Mouse (Mus musculus): ENCODE results near the gene Ugcg.

The Ugcg gene

DNA sequence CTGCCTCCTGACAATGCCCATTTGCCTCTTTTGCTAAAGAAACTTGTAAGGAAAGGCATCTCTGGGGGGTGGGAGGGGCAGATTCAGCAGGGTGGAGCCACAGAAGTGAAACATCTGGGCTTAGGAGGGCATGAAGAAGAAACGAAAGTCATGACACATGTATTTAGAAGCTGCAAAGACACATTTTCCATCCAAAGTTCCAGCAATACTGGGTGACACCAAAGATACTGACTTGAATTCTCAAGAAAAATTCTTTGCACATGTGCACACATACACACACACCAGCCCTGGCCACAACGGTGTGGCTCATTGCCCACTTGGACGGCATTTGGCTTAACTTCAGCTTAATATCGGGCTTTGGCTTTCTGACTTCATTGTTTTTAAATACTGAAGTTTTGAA, 35.8 kb downstream of the Ugcg start:
- DNase-seq (ENCODE audit: low read depth, low spot score) = no peak

DNA sequence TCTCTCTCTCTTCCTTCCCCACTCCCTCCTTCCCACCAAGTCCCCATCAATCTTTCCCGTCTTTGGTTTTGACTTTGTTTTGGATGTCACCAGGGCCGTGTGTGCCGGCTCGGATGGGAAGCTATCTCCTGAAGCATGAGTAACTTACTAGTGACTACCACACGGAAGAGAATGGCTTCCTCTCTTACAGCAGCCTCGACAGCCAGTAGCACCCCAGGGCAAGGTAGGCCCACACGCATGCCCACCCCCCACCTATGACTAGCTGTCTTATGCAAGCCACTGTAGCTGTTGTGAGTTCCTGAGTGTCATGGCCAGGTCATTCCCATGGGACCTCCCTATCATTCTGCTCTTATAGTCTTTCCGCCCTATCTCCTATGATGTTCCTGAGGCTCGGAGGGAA, 38.0 kb downstream of the Ugcg start:
- no peak for DNase-seq (ENCODE audit: low read depth, low spot score)

DNA sequence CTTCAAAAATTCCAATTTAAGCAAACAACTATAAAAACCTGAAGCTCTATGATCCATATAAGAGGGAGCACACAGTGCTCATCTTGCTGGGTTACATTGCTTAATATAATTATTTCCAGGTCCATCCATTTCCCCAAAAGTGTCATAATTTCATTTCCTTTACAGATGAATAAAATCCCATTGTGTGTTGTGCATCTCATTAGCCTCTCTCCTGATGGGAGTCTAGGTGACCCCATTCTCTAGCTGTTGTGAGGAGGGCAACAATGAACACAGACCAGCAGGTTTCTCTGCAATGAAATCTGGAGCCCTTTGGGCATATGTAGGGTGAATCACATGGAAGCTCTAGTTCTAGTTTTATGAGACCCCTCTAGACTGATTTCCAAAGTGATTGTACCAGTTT, 39.9 kb downstream of the Ugcg start:
- DNase-seq (ENCODE audit: low read depth, low spot score) = no peak

DNA sequence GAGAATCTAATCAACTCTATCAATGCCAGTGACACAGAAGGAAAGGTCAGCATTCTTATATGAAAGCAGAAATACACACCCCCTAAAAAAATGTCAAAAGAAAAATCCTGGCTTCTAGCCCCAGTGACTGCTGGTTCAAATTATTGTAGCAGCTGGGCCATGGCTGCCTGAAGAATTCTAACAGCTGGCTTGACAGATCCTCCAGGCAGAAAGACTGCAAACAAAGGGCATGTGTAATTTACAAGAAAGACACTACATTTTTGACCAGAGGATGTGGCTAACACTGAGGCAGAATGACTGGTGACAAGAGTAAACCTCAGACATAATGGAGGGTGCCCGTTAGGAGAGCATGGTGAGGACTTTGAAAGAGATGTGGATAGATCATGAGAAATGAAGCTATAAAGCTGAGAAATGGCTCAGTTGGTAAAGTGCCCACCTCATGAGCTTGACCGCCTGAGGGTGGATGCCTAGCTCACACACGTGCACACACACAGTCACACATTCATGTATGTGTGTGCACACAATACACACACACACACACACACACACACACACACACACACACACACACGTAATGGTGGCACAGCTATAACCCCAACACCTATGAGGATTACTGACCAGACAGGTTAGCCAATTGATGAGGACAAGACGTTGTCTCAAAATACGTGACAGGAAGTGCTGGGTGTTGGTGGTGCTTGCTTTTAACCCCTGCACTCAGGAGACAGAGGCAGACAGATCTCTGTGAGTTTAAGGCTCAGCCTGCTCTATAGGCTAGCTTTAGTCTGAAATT, 42.4 kb downstream of the Ugcg start:
- DNase-seq (ENCODE audit: low read depth, low spot score) = no peak

DNA sequence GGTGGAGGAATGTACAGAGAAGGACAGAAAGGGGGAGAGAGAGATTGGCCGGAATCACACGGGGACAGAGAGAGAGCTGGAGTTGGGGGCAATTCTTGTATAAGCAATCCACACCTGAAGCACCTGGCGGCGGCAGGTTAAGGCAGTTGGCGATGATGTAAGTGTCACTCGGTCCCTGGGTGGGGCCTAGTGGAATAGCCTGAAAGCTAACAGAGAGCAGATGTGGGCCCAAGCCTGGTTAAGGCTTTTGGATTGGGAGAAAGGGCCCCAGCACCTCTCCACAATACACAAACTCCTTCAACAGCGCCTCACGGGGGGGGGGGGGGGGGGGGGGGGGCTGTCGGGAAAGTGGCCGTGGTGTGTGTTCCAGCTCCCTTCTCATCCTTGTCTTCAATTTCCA, 45.0 kb downstream of the Ugcg start:
- no peak for DNase-seq (ENCODE audit: low read depth, low spot score)

DNA sequence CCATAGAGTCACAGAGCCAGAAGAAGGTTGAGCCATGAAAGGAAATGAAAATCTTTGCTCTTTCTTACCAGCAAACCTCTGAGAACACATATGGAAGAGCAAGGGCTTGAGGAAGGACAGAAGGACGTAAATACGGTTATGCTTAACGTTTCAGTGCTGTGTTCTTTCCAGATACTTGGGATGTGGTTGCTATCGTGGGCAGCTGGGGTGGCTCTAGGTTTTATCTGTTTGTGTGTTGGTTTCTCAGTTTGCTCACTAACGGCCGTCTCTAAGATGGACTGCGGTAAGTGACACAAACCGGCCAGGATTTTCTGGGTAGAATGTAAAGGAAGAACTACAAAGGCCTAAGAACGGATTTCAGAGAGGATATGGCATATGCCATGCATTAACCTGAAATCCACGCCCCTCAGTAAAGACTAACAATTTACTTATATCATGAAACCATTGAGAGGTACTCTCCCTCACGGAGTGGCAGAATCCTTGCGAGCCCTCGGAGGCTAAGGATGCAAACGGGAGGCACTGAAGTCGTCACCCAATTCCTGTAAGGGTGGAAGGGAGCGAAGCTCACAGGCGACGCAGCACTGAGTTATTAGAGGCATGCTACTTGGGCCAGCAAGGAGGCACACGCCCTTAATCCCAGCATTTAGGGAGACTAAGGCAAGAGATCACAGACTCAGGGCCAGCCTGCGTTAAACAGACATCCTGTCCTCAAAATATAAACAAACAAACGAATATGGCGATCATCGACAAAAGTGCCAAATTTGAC, 45.6 kb downstream of the Ugcg start:
- DNase-seq (ENCODE audit: low read depth, low spot score) = no peak

DNA sequence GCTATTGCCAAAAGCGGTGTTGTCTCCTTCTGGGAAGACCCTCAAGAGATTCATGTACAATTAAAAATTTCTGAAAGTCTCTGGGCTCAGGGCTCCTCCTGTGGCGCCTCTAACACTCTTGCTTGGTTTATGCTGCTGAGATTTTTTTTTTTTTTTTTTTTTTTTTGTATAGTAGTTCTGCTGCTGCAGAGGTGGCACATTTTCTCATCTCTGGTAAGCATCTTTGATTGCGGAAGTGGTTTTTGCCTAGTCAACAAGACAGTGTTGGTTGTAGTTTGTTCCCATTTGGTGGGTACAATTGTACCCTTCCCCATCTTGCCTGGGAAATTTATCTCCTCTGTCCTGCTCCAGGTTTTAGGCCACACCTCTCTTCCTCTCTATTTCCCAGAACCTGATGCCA, 47.3 kb downstream of the Ugcg start:
- no peak for DNase-seq (ENCODE audit: low read depth, low spot score)

DNA sequence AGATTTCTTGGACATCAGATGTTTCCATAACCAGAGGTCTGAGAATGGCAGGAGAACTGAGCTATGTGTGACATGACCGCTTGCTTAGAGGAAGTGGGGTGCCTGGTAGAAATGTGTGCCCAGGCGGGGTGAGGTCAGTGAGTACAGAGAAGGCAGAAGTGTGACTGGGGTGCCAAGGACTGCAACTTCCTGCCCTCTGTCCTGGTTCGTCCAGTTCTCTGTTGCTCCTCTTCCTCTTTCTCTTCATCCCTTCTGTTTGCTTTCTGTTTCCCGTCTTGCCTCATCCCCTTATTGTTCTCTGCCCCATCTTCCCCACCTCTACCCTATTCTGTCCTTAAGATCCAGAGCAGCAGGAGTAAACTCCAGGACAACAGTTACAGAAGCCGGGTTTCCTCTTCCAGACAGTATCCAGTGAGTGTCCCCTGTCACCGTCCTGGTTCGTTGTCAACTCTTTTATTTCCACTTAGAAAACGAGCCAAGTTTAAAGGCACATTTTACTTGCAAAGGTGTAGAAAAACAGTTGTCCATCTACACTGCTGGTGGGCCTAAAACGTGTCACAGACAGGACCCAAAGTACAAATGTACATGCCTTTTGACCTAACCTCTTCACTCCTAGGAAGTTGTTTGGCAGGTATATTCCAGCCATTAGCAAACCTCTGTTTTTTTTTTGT, 49.7 kb downstream of the Ugcg start:
- DNase-seq (ENCODE audit: low read depth, low spot score) = no peak

DNA sequence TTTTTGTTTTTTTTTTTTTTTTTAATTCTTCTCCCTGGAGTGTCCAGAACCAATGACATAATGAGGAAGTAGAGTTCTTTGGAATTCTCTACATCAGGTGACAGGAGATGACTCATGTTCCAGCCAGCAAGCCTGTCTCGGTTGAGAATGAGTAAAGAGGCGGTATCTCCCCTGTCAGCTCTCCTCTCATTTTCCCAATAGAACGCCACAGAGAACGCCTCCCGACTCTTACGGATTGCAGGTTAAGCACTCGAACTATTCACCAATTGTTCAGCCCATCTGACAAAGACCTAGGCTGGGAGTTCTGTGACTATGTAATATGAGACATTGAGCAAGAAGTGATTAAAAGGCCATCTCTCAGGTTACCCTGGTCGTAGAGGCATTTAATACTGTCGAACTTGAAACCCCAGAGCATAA, 50.3 kb downstream of the Ugcg start:
- DNase-seq (ENCODE audit: low read depth, low spot score) = no peak

DNA sequence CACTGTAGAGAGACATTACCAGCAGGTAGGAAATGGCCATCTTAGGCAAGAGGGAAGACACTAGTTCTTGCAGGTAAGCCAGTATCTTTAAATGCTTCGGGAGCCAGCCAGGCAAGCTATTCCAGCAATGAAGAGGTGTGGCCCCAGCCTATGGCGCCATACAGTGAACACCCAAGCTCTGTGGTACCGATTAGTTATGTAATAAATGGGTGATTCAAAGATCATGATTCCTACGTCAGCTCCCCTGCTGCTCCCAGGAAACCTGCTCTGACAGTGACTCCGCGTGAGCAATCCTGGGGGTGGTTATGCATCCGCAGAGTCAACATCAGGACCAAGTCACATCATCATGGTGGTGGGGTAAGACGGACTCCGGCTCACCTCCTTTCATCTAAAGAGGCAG, 51.1 kb downstream of the Ugcg start:
- no peak for DNase-seq (ENCODE audit: low read depth, low spot score)

DNA sequence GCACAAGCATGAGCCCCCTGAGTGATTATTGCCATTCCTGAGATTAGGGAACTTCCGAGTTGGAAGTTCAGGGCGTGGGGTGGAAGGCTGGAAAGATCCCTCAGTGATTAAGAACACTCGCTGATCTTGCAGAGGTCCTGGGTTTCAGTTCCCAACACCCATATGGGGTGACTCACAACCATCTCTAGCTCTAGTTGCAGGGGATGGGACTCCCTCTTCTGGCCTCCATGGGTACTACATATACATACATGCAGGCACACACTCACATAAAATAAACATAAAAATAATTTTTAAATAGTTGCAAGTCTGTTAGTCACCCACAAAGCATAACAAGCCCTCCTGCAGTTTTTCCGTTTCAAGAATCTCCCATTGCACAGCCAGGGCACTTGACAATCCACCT, 52.0 kb downstream of the Ugcg start:
- no peak for DNase-seq (ENCODE audit: low read depth, low spot score)

DNA sequence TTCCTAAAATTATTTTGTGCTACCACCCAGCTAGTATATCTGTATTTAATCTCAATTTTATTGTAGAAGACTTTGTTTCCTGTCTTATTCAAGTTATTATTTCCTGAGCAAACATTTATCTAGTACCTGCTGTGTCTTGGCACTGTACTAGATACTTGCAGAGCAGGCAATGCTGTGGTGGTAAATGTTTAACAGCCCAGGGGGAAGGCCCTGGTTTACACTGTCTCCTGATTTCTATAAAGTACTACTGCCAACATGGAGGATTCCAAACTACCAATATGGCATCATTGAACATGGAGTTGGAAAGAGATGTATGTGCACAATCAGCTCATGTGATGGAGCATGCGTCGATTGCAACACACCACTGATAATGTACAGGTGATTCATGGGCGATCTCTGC, 53.2 kb downstream of the Ugcg start:
- DNase-seq (ENCODE audit: low read depth, low spot score) = no peak

DNA sequence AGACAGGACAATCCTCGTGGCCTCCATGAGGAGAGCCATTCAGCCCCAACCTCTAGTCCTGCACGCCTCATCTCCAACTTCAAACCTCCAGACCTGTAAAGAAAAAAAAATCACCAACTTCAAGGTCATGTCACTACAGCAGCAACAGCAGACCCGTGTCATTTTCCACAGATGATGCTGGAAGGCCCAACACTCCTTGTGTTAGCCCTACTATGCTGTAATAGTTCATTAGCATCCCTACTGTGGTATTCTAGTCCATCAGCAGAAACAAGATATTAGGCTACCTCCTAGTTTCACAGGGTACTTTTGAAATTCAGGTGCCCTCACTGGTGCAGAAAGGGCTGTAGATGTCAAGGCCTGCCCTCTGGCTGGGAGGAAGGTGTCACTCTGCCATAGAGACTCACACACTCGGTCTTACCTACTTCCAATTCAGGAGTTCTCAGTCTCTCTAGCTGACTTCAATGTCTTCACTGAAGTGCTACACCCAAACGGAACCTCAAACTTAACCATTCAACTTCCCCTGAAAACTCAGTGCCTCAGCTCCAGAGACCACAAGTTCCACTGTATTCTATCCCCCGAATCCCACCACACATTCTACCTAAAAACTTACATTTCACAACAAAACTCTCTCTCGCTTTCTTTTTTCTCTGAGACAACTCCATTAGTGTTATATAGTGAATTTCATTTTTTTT, 54.9 kb downstream of the Ugcg start:
- DNase-seq (ENCODE audit: low read depth, low spot score) = no peak

DNA sequence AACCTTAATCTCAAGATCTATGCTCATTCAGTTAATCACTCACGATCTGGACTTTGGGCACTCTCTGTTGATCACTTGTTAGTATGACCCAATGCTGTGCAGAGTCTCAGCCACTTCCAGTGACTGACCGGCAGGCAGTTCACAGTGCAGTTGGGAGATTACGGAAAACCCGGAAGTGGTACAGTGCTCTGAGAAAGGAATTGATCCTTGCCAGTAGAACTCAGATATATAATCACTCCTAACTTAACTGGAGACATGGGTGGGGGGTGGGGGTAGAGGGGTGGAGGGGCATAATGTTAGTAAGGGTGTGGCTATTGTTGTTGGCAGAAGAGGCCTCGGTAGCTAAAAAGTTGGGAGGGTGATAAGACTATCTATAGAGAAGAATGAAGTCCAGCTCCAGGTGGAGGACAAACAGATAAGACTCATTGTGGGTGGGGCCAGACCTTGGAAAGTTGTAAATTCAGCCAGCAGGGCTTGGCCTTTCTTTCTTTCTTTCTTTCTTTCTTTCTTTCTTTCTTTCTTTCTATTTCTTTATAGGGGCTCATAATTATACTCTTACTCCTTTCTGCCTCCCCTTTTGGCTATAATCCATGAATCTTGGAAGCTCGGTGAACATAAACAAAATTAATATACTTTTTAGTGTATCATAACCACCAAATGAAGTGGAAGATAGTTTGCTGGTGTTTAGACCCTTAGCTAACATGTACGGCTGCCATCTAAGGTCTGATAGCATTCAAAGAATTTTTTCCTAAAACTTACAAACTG, 55.9 kb downstream of the Ugcg start:
- DNase-seq (ENCODE audit: low read depth, low spot score) = peak; percentile 41

DNA sequence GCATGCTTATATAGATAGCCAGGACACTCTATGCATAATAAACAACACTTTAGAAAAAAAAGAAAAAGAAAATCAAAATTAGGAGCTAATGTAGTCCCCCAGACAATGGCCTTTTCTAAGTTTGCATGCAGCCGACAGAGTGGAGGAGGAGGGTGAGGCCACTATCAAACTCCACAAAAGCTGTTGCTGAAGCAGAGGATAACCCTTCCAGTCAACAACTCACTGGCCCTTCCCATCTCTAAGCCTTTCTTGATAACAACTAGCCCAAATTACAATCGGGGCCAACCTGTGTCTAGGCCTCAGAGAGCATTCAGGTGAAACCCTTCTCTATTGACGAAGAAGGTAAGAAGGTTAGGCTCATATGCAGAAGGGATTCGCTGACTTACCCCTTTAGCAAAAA, 56.7 kb downstream of the Ugcg start:
- DNase-seq (ENCODE audit: low read depth, low spot score) = peak; percentile 32

DNA sequence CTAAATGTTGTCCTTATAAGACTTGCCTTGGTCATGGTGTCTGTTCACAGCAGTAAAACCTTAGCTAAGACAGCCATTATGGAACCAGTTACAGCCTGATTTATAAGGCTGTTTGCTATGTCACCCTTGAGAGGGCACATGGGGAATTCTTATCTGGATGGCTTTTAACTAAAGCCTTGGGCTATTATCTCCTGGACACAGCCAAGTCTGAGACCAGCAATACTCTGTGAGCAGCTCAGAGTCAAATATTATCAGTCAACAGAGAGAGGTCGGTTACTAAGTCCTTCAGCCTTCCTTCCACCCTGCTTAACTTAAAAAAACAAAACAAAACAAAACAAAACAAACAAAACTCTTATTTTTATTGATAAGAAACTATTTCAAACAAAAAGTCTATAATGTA, 58.5 kb downstream of the Ugcg start:
- peak; percentile 49 for DNase-seq (ENCODE audit: low read depth, low spot score)

DNA sequence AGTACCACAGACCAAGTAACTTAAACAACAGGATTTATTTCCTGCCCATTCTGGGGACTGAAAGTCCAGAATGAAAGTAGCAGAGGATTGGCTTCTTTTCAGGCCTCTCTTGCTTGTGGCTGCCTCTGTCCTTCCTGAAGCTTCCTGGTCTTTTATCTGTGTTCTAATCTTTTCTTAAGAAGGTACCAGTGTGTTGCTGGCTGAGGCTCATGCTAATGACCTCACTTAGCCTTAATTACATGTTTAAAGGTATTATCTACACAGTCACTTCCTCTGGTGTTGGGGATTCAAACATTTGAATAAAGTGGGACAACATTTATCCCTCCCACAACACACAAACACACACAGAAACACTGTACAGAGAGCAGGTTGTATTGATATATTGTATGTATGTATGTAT, 59.0 kb downstream of the Ugcg start:
- peak; percentile 28 for DNase-seq (ENCODE audit: low read depth, low spot score)

DNA sequence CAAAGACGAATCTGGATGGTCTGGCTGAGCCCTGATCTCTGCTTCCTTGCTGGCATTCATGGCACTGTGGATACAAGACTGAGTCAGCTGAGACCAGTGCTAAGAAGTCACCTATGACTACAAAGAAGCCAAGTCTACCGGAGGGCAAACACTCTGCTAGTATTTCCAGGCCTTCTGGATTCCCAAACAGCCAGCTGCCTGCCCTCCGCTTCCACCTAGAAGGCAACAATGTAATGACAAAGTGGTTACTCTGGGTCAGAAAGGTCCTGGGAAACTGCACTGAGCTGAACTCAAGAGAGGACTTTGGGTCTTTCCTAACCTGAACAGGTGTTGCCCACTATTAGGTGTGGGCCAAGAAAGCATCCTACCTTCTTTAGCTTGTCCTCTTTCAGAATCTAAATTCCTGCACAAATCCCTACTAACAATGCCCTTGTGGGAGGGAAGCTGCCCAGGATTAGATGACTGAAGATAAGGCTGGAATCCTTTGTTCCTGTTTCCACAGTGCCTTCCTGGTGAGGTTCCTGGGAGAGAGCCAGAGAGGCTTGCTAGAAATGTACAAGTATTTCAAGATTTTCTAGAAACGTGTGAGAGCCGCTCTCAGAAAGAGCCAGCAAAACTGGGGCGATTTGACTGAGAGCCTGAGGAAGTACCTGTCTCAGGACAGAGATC, 63.5 kb downstream of the Ugcg start:
- DNase-seq (ENCODE audit: low read depth, low spot score) = no peak

DNA sequence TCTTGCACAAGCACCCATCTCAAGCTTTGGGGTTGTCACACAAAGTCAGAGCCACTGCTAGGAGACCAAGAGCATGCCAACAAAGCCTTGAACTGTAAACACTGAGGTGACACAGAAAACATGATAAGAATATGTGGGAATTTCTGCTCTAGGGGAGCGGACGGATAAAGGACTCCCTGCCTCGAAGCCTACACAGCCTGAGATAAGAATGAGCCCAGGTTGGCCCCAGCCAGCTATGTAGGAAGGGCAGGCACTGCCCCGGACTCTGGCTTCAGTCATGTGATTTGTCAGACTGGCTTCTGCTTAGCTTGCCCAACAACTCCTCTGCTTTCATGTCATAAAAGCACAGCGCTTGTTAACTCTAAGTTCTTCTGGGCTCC, 64.0 kb downstream of the Ugcg start:
- DNase-seq (ENCODE audit: low read depth, low spot score) = no peak

DNA sequence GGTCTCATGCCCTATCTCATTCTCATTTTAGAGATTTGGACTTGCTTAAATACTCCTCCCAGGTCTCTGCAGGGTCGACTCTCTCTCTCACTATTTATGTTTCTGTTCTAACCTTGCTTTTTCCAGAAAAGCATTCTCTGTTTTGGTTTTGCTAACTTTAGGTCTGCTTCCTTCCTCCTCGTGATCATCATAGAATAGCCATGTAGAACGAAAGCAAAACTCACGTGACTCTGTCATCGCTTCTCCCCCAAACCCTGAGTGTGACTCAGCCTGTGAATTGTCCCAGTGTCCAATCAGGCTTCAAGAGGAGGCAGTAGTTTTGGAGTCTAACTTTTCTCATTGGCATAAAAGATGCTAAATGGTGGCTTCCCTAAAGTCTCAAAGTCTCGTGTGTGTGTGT, 65.3 kb downstream of the Ugcg start:
- no peak for DNase-seq (ENCODE audit: low read depth, low spot score)

DNA sequence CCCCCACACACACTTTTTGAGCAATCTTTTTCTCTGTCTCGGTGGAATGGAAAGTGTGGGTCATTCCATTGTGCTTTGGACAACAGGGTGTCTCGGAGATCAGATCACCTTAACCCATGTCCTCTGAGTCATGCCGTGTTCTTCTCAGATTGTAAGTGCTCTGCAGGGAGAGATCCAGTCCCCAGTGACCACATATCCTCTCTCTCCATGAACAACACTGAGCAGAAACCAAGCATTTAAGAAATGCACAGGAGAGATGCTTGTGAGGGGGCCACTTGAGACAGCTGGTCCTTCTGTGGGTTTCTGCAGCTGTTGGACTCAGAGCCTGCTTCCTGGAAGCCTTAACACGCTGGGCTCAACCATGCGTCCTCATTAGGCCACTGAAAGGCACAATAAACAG, 66.9 kb downstream of the Ugcg start:
- no peak for DNase-seq (ENCODE audit: low read depth, low spot score)

Measured in c-Kit-negative CD71-positive TER-119-positive erythroid progenitor cells, embryonic 14.5 days (primary cell).